Mouse (Mus musculus) bone marrow, adult 2 months (tissue): ENCODE results near the gene Raph1. TPM values are rescaled to one million over a fixed set of nuclear protein-coding genes. Genes with fewer than 3 reads are reported as not detected.

ENCODE experiments used
- H3K27ac ChIP-seq: fragments of 200-500 bp; 2 replicates; pipeline ENCODE4 v1.5.1; 2012; ENCODE audit warnings: low read depth, mild to moderate bottlenecking, control low read depth, inconsistent platforms, low read length; ENCODE audit not compliant: control insufficient read depth, poor library complexity, insufficient read depth
- H3K4me1 ChIP-seq: fragments of 200-500 bp; 2 replicates; pipeline ENCODE4 v1.6.1; 2011; ENCODE audit warnings: low read length; ENCODE audit not compliant: control insufficient read depth, insufficient read depth
- H3K4me3 ChIP-seq: fragments of 200-500 bp; replicated peaks from 2 replicates; pipeline ENCODE3; 2011; ENCODE audit warnings: mild to moderate bottlenecking, low read depth, low read length, control low read depth; ENCODE audit not compliant: control insufficient read depth
- CTCF ChIP-seq: fragments of 200-500 bp; IDR thresholded peaks from 2 replicates; pipeline ENCODE4 v1.5.1; 2011; ENCODE audit warnings: low read length, control low read depth; ENCODE audit not compliant: control insufficient read depth, insufficient read depth
- POLR2A ChIP-seq: fragments of 200-500 bp; IDR thresholded peaks from 2 replicates; pipeline ENCODE4 v1.6.1; 2011; ENCODE audit warnings: low read depth, mild to moderate bottlenecking, control low read depth, low read length, borderline replicate concordance; ENCODE audit not compliant: control insufficient read depth
- WGBS: fragments of 180-500 bp; shearing (Covaris S2); methylation state at CpG from one replicate; pipeline ENCODE4 v1.1.7; 2018; 5-methylcytosine and 5-hydroxymethylcytosine counted together
- polyA plus RNA-seq: library from polyadenylated mRNA; stranded (reverse); fragments of >200 nt; gene quantifications from 2 replicates; pipeline ENCODE4 v1.2.4, GENCODE M21; 2011; ENCODE audit warnings: low replicate concordance; ENCODE audit not compliant: missing spikeins, insufficient read depth, insufficient read length

The Raph1 gene
- 1.4 and 4.3 TPM in 2 replicates for polyA plus RNA-seq

- H3K27ac ChIP-seq, result peak within 1 kb of the TSS; percentile 65; the same call in 1 of the 2 replicates
- 1% methylated on average over 88 of the region's 92 CpGs for WGBS
These were observed at the start of gene Raph1 for GRCm38 (mm10) chr1:60566631-60567311. Raph1 (minus strand) TSS chr1:60567104.

GRCm38 (mm10) chr1:60615703-60616102 lies 48.8 kb upstream of the Raph1 start:
- no peaks in the 10 kb centered on the region; the same call in 1 of the 2 replicates for H3K4me1 ChIP-seq
- no peak overlapping the region for H3K4me3 ChIP-seq
- TF ChIP-seq CTCF (no peak), POLR2A (no peak)
- H3K27ac ChIP-seq, result no peak overlapping the region
- 3% methylated on average over 1 of the region's 1 CpGs for WGBS

More at GRCm38 (mm10) chr1:60566631-60567311, at the start of gene Raph1:
- H3K4me1 ChIP-seq, result peaks cover 2% of the 10 kb centered on the region; the same call in 1 of the 2 replicates
- peak within 1 kb of the TSS; percentile 46 for H3K4me3 ChIP-seq
- no peak for TF ChIP-seq CTCF
- no peak for TF ChIP-seq POLR2A

- 82% methylated on average over 1 of the region's 1 CpGs for WGBS
- TF ChIP-seq CTCF (no peak), POLR2A (no peak)
- Histone ChIP-seq H3K4me3 (no peak overlapping the region), H3K27ac (no peak overlapping the region), H3K4me1 (no peaks in the 10 kb centered on the region; the same call in 1 of the 2 replicates)
These were observed 48.0 kb upstream of the Raph1 start for GRCm38 (mm10) chr1:60614902-60615301.

GRCm38 (mm10) chr1:60611968-60612367 lies 45.1 kb upstream of the Raph1 start:
- Histone ChIP-seq H3K4me3 (no peak overlapping the region), H3K27ac (no peak overlapping the region), H3K4me1 (no peaks in the 10 kb centered on the region; the same call in 1 of the 2 replicates)
- TF ChIP-seq POLR2A (no peak), CTCF (no peak)
- 85% methylated on average over 3 of the region's 3 CpGs for WGBS

- 80% methylated on average over 4 of the region's 4 CpGs for WGBS
- Histone ChIP-seq H3K4me3 (no peak overlapping the region), H3K4me1 (no peaks in the 10 kb centered on the region; the same call in 1 of the 2 replicates), H3K27ac (no peak overlapping the region)
- TF ChIP-seq POLR2A (no peak), CTCF (no peak)
These were observed 43.7 kb upstream of the Raph1 start for GRCm38 (mm10) chr1:60610631-60611030.

GRCm38 (mm10) chr1:60609011-60609775 lies 42.3 kb upstream of the Raph1 start:
- no peak for TF ChIP-seq POLR2A
- no peak for TF ChIP-seq CTCF
- Histone ChIP-seq H3K4me3 (no peak overlapping the region), H3K27ac (no peak overlapping the region), H3K4me1 (no peaks in the 10 kb centered on the region)
- WGBS, result 81% methylated on average over 8 of the region's 8 CpGs

- Histone ChIP-seq H3K27ac (no peak overlapping the region), H3K4me3 (no peak overlapping the region), H3K4me1 (no peaks in the 10 kb centered on the region)
- WGBS, result 80% methylated on average over 3 of the region's 3 CpGs
- TF ChIP-seq CTCF (no peak), POLR2A (no peak)
These were observed 37.6 kb upstream of the Raph1 start for GRCm38 (mm10) chr1:60604481-60605021.

GRCm38 (mm10) chr1:60600682-60601081 lies 33.8 kb upstream of the Raph1 start:
- Histone ChIP-seq H3K4me3 (no peak overlapping the region), H3K27ac (no peak overlapping the region), H3K4me1 (no peaks in the 10 kb centered on the region)
- WGBS, result 50% methylated on average over 6 of the region's 6 CpGs
- TF ChIP-seq POLR2A (no peak), CTCF (no peak)
